Mouse (Mus musculus): ENCODE measurements around the gene Cyth2.

GRCm38 (mm10) chr7:45800546-45801204 lies 13.7 kb downstream of the Cyth2 start:
- TF ChIP-seq CTCF (IDR thresholded peaks at IDR 0.05; ENCODE audit: insufficient read depth, low read length) = no peak
- TF ChIP-seq POLR2A (IDR thresholded peaks at IDR 0.05; ENCODE audit: borderline replicate concordance, extremely low read depth, low read depth, low read length) = no peak

Measured in lung, adult 2 months (tissue).